Comparison of ENCODE assay signal across 7 mouse cellular contexts in genomic region chr9:44134851-44135730, GRCm38 (mm10). TPM values are rescaled to one million over a fixed set of nuclear protein-coding genes. Genes with fewer than 3 reads are reported as not detected.
DNase-seq lines count a peak whose midpoint lies in the region; ATAC-seq and TF ChIP-seq lines count a peak whose summit lies in the region.

No protein-coding gene starts in this region.

- H3K4me2 ChIP-seq in forebrain, postnatal 0 days (ENCODE audit: low read depth): peak overlapping the region; percentile 86
- H3K4me2 ChIP-seq in hindbrain, embryonic 15.5 days: peak overlapping the region; percentile 93

- no peak for TF ChIP-seq RAD21 in MEL (IDR thresholded peaks at IDR 0.05; ENCODE audit: low read depth, low read length)

- peaks cover 0 to 12% of the 10 kb centered on the region in 2 experiments; a peak in 3 of 4 replicates for H3K4me1 ChIP-seq in MEL (ENCODE audit: control insufficient read depth in 1 of 2, insufficient read depth in 2 of 2, low read length in 2 of 2)
- peaks cover 1% of the 10 kb centered on the region; the same call in 1 of the 2 replicates for H3K4me1 ChIP-seq in bone marrow, adult 2 months (ENCODE audit: control insufficient read depth, insufficient read depth, low read length)
- H3K4me1 ChIP-seq in forebrain, postnatal 0 days (ENCODE audit: insufficient read depth): peaks cover 8% of the 10 kb centered on the region; the same call in 1 of the 2 replicates
- peaks cover 33% of the 10 kb centered on the region for H3K4me1 ChIP-seq in hindbrain, embryonic 15.5 days (replicated peaks)
- peaks cover 4% of the 10 kb centered on the region; the same call in 1 of the 2 replicates for H3K4me1 ChIP-seq in liver, adult 2 months (ENCODE audit: control insufficient read depth, insufficient read depth, low read length)

- ATAC-seq in forebrain, postnatal 0 days: peak; percentile 21
- ATAC-seq in hindbrain, embryonic 15.5 days (ENCODE audit: low FRiP score, low read depth): peak; percentile 52; the same call in 1 of the 2 replicates

- no peaks in the 10 kb centered on the region for H3K9me3 ChIP-seq in MEL (replicated peaks; ENCODE audit: insufficient read depth, low read length)
- H3K9me3 ChIP-seq in forebrain, postnatal 0 days (ENCODE audit: low read length): no peaks in the 10 kb centered on the region
- no peaks in the 10 kb centered on the region for H3K9me3 ChIP-seq in hindbrain, embryonic 15.5 days

- H3K27ac ChIP-seq in MEL (ENCODE audit: control insufficient read depth, low read depth, low read length): no peak overlapping the region
- no peak overlapping the region; the same call in 1 of the 2 replicates for H3K27ac ChIP-seq in bone marrow, adult 2 months (ENCODE audit: control insufficient read depth, insufficient read depth, low read depth, low read length, poor library complexity)
- H3K27ac ChIP-seq in forebrain, postnatal 0 days (ENCODE audit: low read depth, low read length): no peak overlapping the region
- H3K27ac ChIP-seq in hindbrain, embryonic 15.5 days (replicated peaks): 0 out of 2 replicates have a peak overlapping the region, but pooled peaks have one; percentile 26
- no peak overlapping the region for H3K27ac ChIP-seq in liver, adult 2 months (replicated peaks; ENCODE audit: insufficient read depth, low read depth, low read length)

- TF ChIP-seq EP300 in MEL (IDR thresholded peaks at IDR 0.05; ENCODE audit: low read depth in 1 of 2, low read length in 2 of 2): no peak

- peaks cover 0 to 6% of the 10 kb centered on the region in 2 experiments; a peak in 1 of 4 replicates for H3K36me3 ChIP-seq in MEL (ENCODE audit: control insufficient read depth in 1 of 2, insufficient read depth in 2 of 2, low read length in 2 of 2)
- H3K36me3 ChIP-seq in forebrain, postnatal 0 days (ENCODE audit: insufficient read depth): no peaks in the 10 kb centered on the region
- no peaks in the 10 kb centered on the region for H3K36me3 ChIP-seq in hindbrain, embryonic 15.5 days
- no peaks in the 10 kb centered on the region for H3K36me3 ChIP-seq in liver, adult 2 months (ENCODE audit: control insufficient read depth, insufficient read depth, low read length)

- H3K4me3 ChIP-seq in MEL (ENCODE audit: control insufficient read depth in 1 of 2, insufficient read depth in 1 of 2, low read depth in 2 of 2, low read length in 2 of 2): peak overlapping the region in 1 of 2 experiments; percentile 5; a peak in 1 of 4 replicates
- H3K4me3 ChIP-seq in bone marrow, adult 2 months (replicated peaks; ENCODE audit: control insufficient read depth, low read depth, low read length): peak overlapping the region; percentile 10
- peak overlapping the region; percentile 41 for H3K4me3 ChIP-seq in forebrain, postnatal 0 days (ENCODE audit: low read depth, low read length)
- H3K4me3 ChIP-seq in hindbrain, embryonic 15.5 days: peak overlapping the region; percentile 43
- H3K4me3 ChIP-seq in liver, adult 2 months (ENCODE audit: insufficient read depth, low read depth, low read length): peak overlapping the region; percentile 70

- peaks cover 22 to 24% of the 10 kb centered on the region in 2 experiments for H3K27me3 ChIP-seq in MEL (ENCODE audit: control insufficient read depth in 1 of 2, insufficient read depth in 2 of 2, low read length in 2 of 2)
- H3K27me3 ChIP-seq in forebrain, postnatal 0 days (ENCODE audit: insufficient read depth, low read length): peaks cover 23% of the 10 kb centered on the region
- peaks cover 44% of the 10 kb centered on the region for H3K27me3 ChIP-seq in hindbrain, embryonic 15.5 days
- H3K27me3 ChIP-seq in liver, adult 2 months (ENCODE audit: control insufficient read depth, insufficient read depth, low read length): peaks cover 9% of the 10 kb centered on the region; the same call in 1 of the 2 replicates

- DNase-seq in MEL (ENCODE audit: low read depth, low spot score): peak; percentile 35
- peak; percentile 34 for DNase-seq in forebrain, postnatal 0 days
- DNase-seq in liver, adult 2 months (ENCODE audit: extremely low read depth, low read depth, low spot score): no peak
- peak; percentile 43 for DNase-seq in neural tube, embryonic 10.5 days (ENCODE audit: extremely low spot score, low spot score)
- DNase-seq in frontal cortex, postnatal 10 days (ENCODE audit: low spot score in 2 of 2): no peak

- TF ChIP-seq CTCF in MEL (IDR thresholded peaks at IDR 0.05 in 2 of 3, conservative IDR thresholded peaks at IDR 0.05 in 1 of 3; ENCODE audit: control insufficient read depth in 1 of 3, insufficient read depth in 1 of 3, low read depth in 2 of 3, low read length in 3 of 3, poor library complexity in 1 of 3, severe bottlenecking in 1 of 3): no peak
- no peak for TF ChIP-seq CTCF in bone marrow, adult 2 months (IDR thresholded peaks at IDR 0.05; ENCODE audit: control insufficient read depth, insufficient read depth, low read length)
- TF ChIP-seq CTCF in forebrain, postnatal 0 days (IDR thresholded peaks at IDR 0.05; ENCODE audit: low read depth): no peak
- TF ChIP-seq CTCF in liver, adult 2 months (IDR thresholded peaks at IDR 0.05; ENCODE audit: low read depth, low read length): no peak

- H3K79me2 ChIP-seq in MEL (ENCODE audit: control insufficient read depth, insufficient read depth, low read length, poor library complexity): no peaks in the 10 kb centered on the region
- no peaks in the 10 kb centered on the region; the same call in 1 of the 2 replicates for H3K79me2 ChIP-seq in liver, adult 2 months (ENCODE audit: control insufficient read depth, insufficient read depth, low read length)

- no peak for TF ChIP-seq POLR2A in MEL (IDR thresholded peaks at IDR 0.05; ENCODE audit: control insufficient read depth in 1 of 2, insufficient read depth in 1 of 2, low read depth in 1 of 2, low read length in 2 of 2, poor library complexity in 1 of 2)
- no peak for TF ChIP-seq POLR2A in bone marrow, adult 2 months (IDR thresholded peaks at IDR 0.05; ENCODE audit: borderline replicate concordance, control insufficient read depth, low read depth, low read length)
- no peak for TF ChIP-seq POLR2A in liver, adult 2 months (IDR thresholded peaks at IDR 0.05; ENCODE audit: extremely low read depth, insufficient read depth, low read length)

- H3K9ac ChIP-seq in MEL (ENCODE audit: control insufficient read depth, low read depth, low read length, poor library complexity, severe bottlenecking): no peak overlapping the region
- H3K9ac ChIP-seq in forebrain, postnatal 0 days: peak overlapping the region; percentile 2; the same call in 1 of the 2 replicates
- H3K9ac ChIP-seq in hindbrain, embryonic 15.5 days: peak overlapping the region; percentile 45
- peak overlapping the region; percentile 80 for H3K9ac ChIP-seq in liver, adult 2 months (ENCODE audit: low read depth, low read length)

- WGBS in bone marrow, adult 2 months: 3% methylated on average over 49 of the region's 49 CpGs
- 3% methylated on average over 49 of the region's 49 CpGs for WGBS in forebrain, postnatal 0 days
- WGBS in hindbrain, embryonic 15.5 days: 3% methylated on average over 49 of the region's 49 CpGs
- WGBS in liver, adult 2 months: 4% methylated on average over 49 of the region's 49 CpGs

RNA-seq across cellular contexts. Expression of gene Mcam, which starts 0.8 kb away (rescaled TPM):
- total RNA-seq in MEL (2012; rRNA removed): 0.10 and 0.15 TPM in 2 replicates
- under 1 TPM in 1 of 2 experiments, not detected in 1; 0.88 TPM for polyA plus RNA-seq in MEL (2012; ENCODE audit: insufficient read depth in 1 of 2, insufficient read length in 2 of 2, low read depth in 1 of 2, low replicate concordance in 2 of 2, missing spikeins in 1 of 2)
- 3.5 and 6.3 TPM in 2 replicates for polyA plus RNA-seq in bone marrow, adult 2 months (2011; ENCODE audit: insufficient read depth, insufficient read length, low replicate concordance, missing spikeins)
- 12.2 and 21.1 TPM in 2 replicates for total RNA-seq in forebrain, postnatal 0 days (2014; rRNA removed)
- 5.0 and 6.0 TPM in 2 replicates for polyA plus RNA-seq in forebrain, postnatal 0 days (2015; fragmentation: Nextera tagmentation; extraction: Ambion mirVana)
- polyA plus RNA-seq in hindbrain, embryonic 15.5 days (2015; fragmentation: Nextera tagmentation; extraction: Ambion mirVana): 11.3 and 13.7 TPM in 2 replicates
- total RNA-seq in liver, adult 2 months (2014; rRNA removed): 3.6 and 6.7 TPM in 2 replicates
- 4.2 and 4.5 TPM in 2 replicates for polyA plus RNA-seq in liver, adult 2 months (2012; rRNA removed)

RNA-seq across cellular contexts. Expression of gene Rnf26, which starts 21.8 kb away (rescaled TPM):
- total RNA-seq in MEL (2012; rRNA removed): 13.3 and 14.0 TPM in 2 replicates
- polyA plus RNA-seq in MEL (2012; ENCODE audit: insufficient read depth in 1 of 2, insufficient read length in 2 of 2, low read depth in 1 of 2, low replicate concordance in 2 of 2, missing spikeins in 1 of 2): 10 to 100 TPM in 1 of 2 experiments, not detected in 1; 55.1 TPM
- 11.2 and 28.8 TPM in 2 replicates for polyA plus RNA-seq in bone marrow, adult 2 months (2011; ENCODE audit: insufficient read depth, insufficient read length, low replicate concordance, missing spikeins)
- total RNA-seq in forebrain, postnatal 0 days (2014; rRNA removed): 11.0 and 16.0 TPM in 2 replicates
- 36.8 and 38.8 TPM in 2 replicates for polyA plus RNA-seq in forebrain, postnatal 0 days (2015; fragmentation: Nextera tagmentation; extraction: Ambion mirVana)
- 33.9 and 37.4 TPM in 2 replicates for polyA plus RNA-seq in hindbrain, embryonic 15.5 days (2015; fragmentation: Nextera tagmentation; extraction: Ambion mirVana)
- 3.1 and 5.0 TPM in 2 replicates for total RNA-seq in liver, adult 2 months (2014; rRNA removed)
- 16.7 and 19.0 TPM in 2 replicates for polyA plus RNA-seq in liver, adult 2 months (2012; rRNA removed)

RNA-seq across cellular contexts. Expression of gene Gm49380, which starts 21.8 kb away (rescaled TPM):
- total RNA-seq in MEL (2012; rRNA removed): not detected in 2 replicates
- under 1 TPM in 1 of 2 experiments, not detected in 1; 0.24 TPM for polyA plus RNA-seq in MEL (2012; ENCODE audit: insufficient read depth in 1 of 2, insufficient read length in 2 of 2, low read depth in 1 of 2, low replicate concordance in 2 of 2, missing spikeins in 1 of 2)
- polyA plus RNA-seq in bone marrow, adult 2 months (2011; ENCODE audit: insufficient read depth, insufficient read length, low replicate concordance, missing spikeins): not detected in 2 replicates
- total RNA-seq in forebrain, postnatal 0 days (2014; rRNA removed): 0.81 TPM in 1 of 2 replicates, not detected in the other
- 0.11 TPM in 1 of 2 replicates, not detected in the other for polyA plus RNA-seq in forebrain, postnatal 0 days (2015; fragmentation: Nextera tagmentation; extraction: Ambion mirVana)
- 0.13 TPM in 1 of 2 replicates, not detected in the other for polyA plus RNA-seq in hindbrain, embryonic 15.5 days (2015; fragmentation: Nextera tagmentation; extraction: Ambion mirVana)
- 0.09 TPM in 1 of 2 replicates, not detected in the other for total RNA-seq in liver, adult 2 months (2014; rRNA removed)
- not detected in 2 replicates for polyA plus RNA-seq in liver, adult 2 months (2012; rRNA removed)

RNA-seq across cellular contexts. Expression of gene C1qtnf5, which starts 28.0 kb away (rescaled TPM):
- total RNA-seq in MEL (2012; rRNA removed): 0.19 TPM in 1 of 2 replicates, not detected in the other
- polyA plus RNA-seq in MEL (2012; ENCODE audit: insufficient read depth in 1 of 2, insufficient read length in 2 of 2, low read depth in 1 of 2, low replicate concordance in 2 of 2, missing spikeins in 1 of 2): under 1 TPM in 1 of 2 experiments, not detected in 1; 0.13 TPM
- 3.3 TPM in 1 of 2 replicates, not detected in the other for polyA plus RNA-seq in bone marrow, adult 2 months (2011; ENCODE audit: insufficient read depth, insufficient read length, low replicate concordance, missing spikeins)
- 17.3 and 18.4 TPM in 2 replicates for total RNA-seq in forebrain, postnatal 0 days (2014; rRNA removed)
- polyA plus RNA-seq in forebrain, postnatal 0 days (2015; fragmentation: Nextera tagmentation; extraction: Ambion mirVana): 8.7 and 9.3 TPM in 2 replicates
- polyA plus RNA-seq in hindbrain, embryonic 15.5 days (2015; fragmentation: Nextera tagmentation; extraction: Ambion mirVana): 6.6 and 8.7 TPM in 2 replicates
- 2.7 and 3.0 TPM in 2 replicates for total RNA-seq in liver, adult 2 months (2014; rRNA removed)
- polyA plus RNA-seq in liver, adult 2 months (2012; rRNA removed): 5.6 and 5.7 TPM in 2 replicates

RNA-seq across cellular contexts. Expression of gene Mfrp, which starts 33.6 kb away (rescaled TPM):
- not detected in 2 replicates for total RNA-seq in MEL (2012; rRNA removed)
- under 1 TPM in 1 of 2 experiments, not detected in 1; 0.10 TPM for polyA plus RNA-seq in MEL (2012; ENCODE audit: insufficient read depth in 1 of 2, insufficient read length in 2 of 2, low read depth in 1 of 2, low replicate concordance in 2 of 2, missing spikeins in 1 of 2)
- 0.95 TPM in 1 of 2 replicates, not detected in the other for polyA plus RNA-seq in bone marrow, adult 2 months (2011; ENCODE audit: insufficient read depth, insufficient read length, low replicate concordance, missing spikeins)
- 0.67 and 1.2 TPM in 2 replicates for total RNA-seq in forebrain, postnatal 0 days (2014; rRNA removed)
- 0.08 and 0.13 TPM in 2 replicates for polyA plus RNA-seq in forebrain, postnatal 0 days (2015; fragmentation: Nextera tagmentation; extraction: Ambion mirVana)
- polyA plus RNA-seq in hindbrain, embryonic 15.5 days (2015; fragmentation: Nextera tagmentation; extraction: Ambion mirVana): 0.13 and 0.35 TPM in 2 replicates
- total RNA-seq in liver, adult 2 months (2014; rRNA removed): under 0.01 TPM in 1 of 2 replicates, not detected in the other
- not detected in 2 replicates for polyA plus RNA-seq in liver, adult 2 months (2012; rRNA removed)

Comparison
In these comparisons a context has a peak if more than half of its experiments do, and no peak if none do; other contexts are left out.
1. DNase-seq: peak in MEL (single experiment), forebrain, postnatal 0 days (single experiment) and neural tube, embryonic 10.5 days (single experiment); none in liver, adult 2 months (single experiment) and frontal cortex, postnatal 10 days (0 of 2).